Mouse (Mus musculus): ENCODE measurements at regions not wholly inside any gene's neighbourhood (a gene's known extent, or its start where the extent isn't known, plus 50 kb on each side); places are given as distances from the start of the nearest gene placed in this dataset.

GRCm38 (mm10) chr5:126107020-126107419, 575.4 kb downstream of the Tmem132b start:
- no peak overlapping the region for H3K27ac ChIP-seq
- ATAC-seq, result no peak
- 84% methylated on average over 5 of the region's 5 CpGs for WGBS
- no peaks in the 10 kb centered on the region for H3K27me3 ChIP-seq (replicated peaks)
- H3K4me1 ChIP-seq (replicated peaks), result no peaks in the 10 kb centered on the region
- no peak overlapping the region for H3K4me2 ChIP-seq (replicated peaks)
- H3K36me3 ChIP-seq, result no peaks in the 10 kb centered on the region
- no peaks in the 10 kb centered on the region for H3K9me3 ChIP-seq
- H3K9ac ChIP-seq, result no peak overlapping the region
- H3K4me3 ChIP-seq (replicated peaks), result no peak overlapping the region

DNA sequence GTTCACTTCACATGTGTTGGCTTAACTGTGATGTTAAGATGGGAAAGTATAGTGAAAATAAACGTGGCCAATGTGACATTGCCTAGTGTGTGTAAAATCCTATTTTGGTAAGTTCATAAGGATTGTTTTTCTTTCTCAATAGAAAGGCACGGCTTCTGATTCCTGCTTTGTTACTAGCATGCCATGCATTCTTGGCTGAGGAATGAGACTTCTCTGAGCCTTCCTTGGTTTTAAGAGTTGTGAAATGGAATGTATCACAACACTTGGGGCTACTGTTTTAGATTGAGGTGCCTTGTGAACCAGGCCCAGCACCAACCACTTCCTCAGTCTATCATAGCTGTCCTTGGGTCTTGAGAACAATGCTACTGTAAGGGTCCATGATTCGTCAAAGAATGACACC, 577.3 kb downstream of the Tmem132b start:
- Histone ChIP-seq H3K4me3 (replicated peaks) (no peak overlapping the region), H3K27ac (no peak overlapping the region), H3K27me3 (replicated peaks) (no peaks in the 10 kb centered on the region), H3K36me3 (no peaks in the 10 kb centered on the region), H3K4me2 (replicated peaks) (no peak overlapping the region), H3K9ac (no peak overlapping the region), H3K4me1 (replicated peaks) (no peaks in the 10 kb centered on the region), H3K9me3 (no peaks in the 10 kb centered on the region)
- WGBS, result 69% methylated on average over 3 of the region's 3 CpGs
- no peak for ATAC-seq

GRCm38 (mm10) chr5:126117291-126117690, 585.7 kb downstream of the Tmem132b start:
- Histone ChIP-seq H3K36me3 (no peaks in the 10 kb centered on the region), H3K4me1 (replicated peaks) (no peaks in the 10 kb centered on the region), H3K4me2 (replicated peaks) (no peak overlapping the region), H3K4me3 (replicated peaks) (no peak overlapping the region), H3K9me3 (no peaks in the 10 kb centered on the region), H3K9ac (no peak overlapping the region), H3K27me3 (replicated peaks) (no peaks in the 10 kb centered on the region), H3K27ac (no peak overlapping the region)
- no peak for ATAC-seq
- 83% methylated on average over 2 of the region's 2 CpGs for WGBS

GRCm38 (mm10) chr5:126117906-126118521, 586.4 kb downstream of the Tmem132b start:
- Histone ChIP-seq H3K36me3 (no peaks in the 10 kb centered on the region), H3K4me3 (replicated peaks) (no peak overlapping the region), H3K9me3 (no peaks in the 10 kb centered on the region), H3K4me2 (replicated peaks) (no peak overlapping the region), H3K27me3 (replicated peaks) (no peaks in the 10 kb centered on the region), H3K27ac (no peak overlapping the region), H3K9ac (no peak overlapping the region), H3K4me1 (replicated peaks) (no peaks in the 10 kb centered on the region)
- ATAC-seq, result peak; percentile 82
- 33% methylated on average over 5 of the region's 5 CpGs for WGBS

DNA sequence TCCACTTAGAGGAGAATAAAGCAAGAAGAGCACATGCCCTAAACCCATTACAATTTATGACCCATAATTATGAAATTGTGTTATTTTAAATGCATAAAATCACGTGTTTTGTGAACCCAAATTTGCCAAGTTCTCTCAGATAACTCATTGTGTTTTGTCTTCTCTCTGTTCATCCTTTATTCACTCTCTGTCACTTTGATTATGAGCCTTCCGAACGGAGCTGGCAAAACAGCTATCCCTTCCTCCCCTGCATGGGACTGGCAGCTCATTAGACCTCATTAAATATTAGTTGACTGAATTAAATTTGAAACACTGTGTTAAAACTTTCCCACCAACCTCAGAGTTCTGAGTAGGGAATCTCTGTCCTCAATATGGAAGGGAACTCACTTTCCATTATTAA, 587.2 kb downstream of the Tmem132b start:
- Histone ChIP-seq H3K27me3 (replicated peaks) (no peaks in the 10 kb centered on the region), H3K9ac (no peak overlapping the region), H3K4me3 (replicated peaks) (no peak overlapping the region), H3K36me3 (no peaks in the 10 kb centered on the region), H3K27ac (no peak overlapping the region), H3K4me1 (replicated peaks) (no peaks in the 10 kb centered on the region), H3K4me2 (replicated peaks) (no peak overlapping the region), H3K9me3 (no peaks in the 10 kb centered on the region)
- no peak for ATAC-seq
- WGBS, result 59% methylated on average over 3 of the region's 3 CpGs

DNA sequence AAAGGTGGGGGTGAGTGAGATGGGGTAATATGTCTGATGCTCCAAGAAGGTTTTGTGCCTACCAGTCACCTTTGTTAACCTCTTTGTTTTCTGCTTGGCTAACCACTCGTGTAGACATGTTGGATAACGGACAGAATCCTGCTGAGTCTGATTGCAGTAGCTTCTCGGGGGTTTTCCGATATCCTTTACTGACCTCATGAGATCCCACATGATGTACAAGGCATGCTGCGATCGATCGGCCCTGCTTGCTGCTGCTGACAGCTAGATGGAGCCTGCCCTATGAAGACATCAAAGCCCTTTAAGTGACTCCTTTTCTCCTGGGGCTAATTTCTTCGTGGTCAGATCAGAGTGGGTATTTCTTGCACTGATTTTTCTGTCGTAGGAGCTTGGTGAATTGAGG, 591.6 kb downstream of the Tmem132b start:
- H3K36me3 ChIP-seq, result no peaks in the 10 kb centered on the region
- no peak overlapping the region for H3K4me2 ChIP-seq (replicated peaks)
- H3K4me3 ChIP-seq (replicated peaks), result no peak overlapping the region
- H3K27me3 ChIP-seq (replicated peaks), result no peaks in the 10 kb centered on the region
- H3K9ac ChIP-seq, result no peak overlapping the region
- ATAC-seq, result no peak
- WGBS, result 77% methylated on average over 9 of the region's 9 CpGs
- H3K27ac ChIP-seq, result no peak overlapping the region
- H3K4me1 ChIP-seq (replicated peaks), result no peaks in the 10 kb centered on the region
- no peaks in the 10 kb centered on the region for H3K9me3 ChIP-seq

GRCm38 (mm10) chr5:126127486-126127885, 595.9 kb downstream of the Tmem132b start:
- no peak overlapping the region for H3K4me3 ChIP-seq (replicated peaks)
- H3K9ac ChIP-seq, result no peak overlapping the region
- H3K36me3 ChIP-seq, result no peaks in the 10 kb centered on the region
- no peak overlapping the region for H3K27ac ChIP-seq
- H3K9me3 ChIP-seq, result no peaks in the 10 kb centered on the region
- no peak for ATAC-seq
- no peak overlapping the region for H3K4me2 ChIP-seq (replicated peaks)
- H3K4me1 ChIP-seq (replicated peaks), result no peaks in the 10 kb centered on the region
- WGBS, result 72% methylated on average over 6 of the region's 6 CpGs
- no peaks in the 10 kb centered on the region for H3K27me3 ChIP-seq (replicated peaks)

GRCm38 (mm10) chr5:126148908-126149307, 617.3 kb downstream of the Tmem132b start:
- H3K4me3 ChIP-seq (replicated peaks), result no peak overlapping the region
- no peak overlapping the region for H3K4me2 ChIP-seq (replicated peaks)
- H3K36me3 ChIP-seq, result no peaks in the 10 kb centered on the region
- H3K9me3 ChIP-seq, result no peaks in the 10 kb centered on the region
- no peak overlapping the region for H3K27ac ChIP-seq
- no peak for ATAC-seq
- no peaks in the 10 kb centered on the region for H3K4me1 ChIP-seq (replicated peaks)
- 86% methylated on average over 2 of the region's 2 CpGs for WGBS
- H3K27me3 ChIP-seq (replicated peaks), result no peaks in the 10 kb centered on the region
- H3K9ac ChIP-seq, result no peak overlapping the region

- 54% methylated on average over 6 of the region's 6 CpGs for WGBS
- Histone ChIP-seq H3K4me3 (replicated peaks) (no peak overlapping the region), H3K4me2 (replicated peaks) (no peak overlapping the region), H3K9ac (no peak overlapping the region), H3K36me3 (no peaks in the 10 kb centered on the region), H3K27ac (no peak overlapping the region), H3K4me1 (replicated peaks) (no peaks in the 10 kb centered on the region), H3K27me3 (replicated peaks) (no peaks in the 10 kb centered on the region), H3K9me3 (no peaks in the 10 kb centered on the region)
- no peak for ATAC-seq
Observed at GRCm38 (mm10) chr5:126155216-126155880, 623.8 kb downstream of the Tmem132b start.

DNA sequence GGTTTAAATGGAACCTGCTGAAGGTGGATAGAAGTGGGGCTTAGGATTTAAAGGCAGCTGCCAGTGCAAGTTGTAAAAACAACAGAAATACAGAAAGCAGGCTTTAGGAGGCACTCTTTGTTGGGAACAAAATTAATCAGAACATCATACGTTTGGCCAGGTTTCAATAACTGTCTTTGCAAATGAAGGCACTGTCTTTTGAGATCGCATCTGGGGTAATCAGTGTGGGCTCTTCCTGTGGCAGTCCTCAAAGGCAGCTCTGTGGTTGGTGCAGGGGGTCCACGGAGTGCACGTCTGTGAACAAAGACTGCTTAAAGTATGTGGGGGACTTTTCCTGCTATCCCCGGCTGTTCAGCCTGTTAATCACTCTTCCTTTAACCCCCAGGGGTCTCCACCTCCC, 654.5 kb downstream of the Tmem132b start:
- Histone ChIP-seq H3K4me2 (replicated peaks) (no peak overlapping the region), H3K4me3 (replicated peaks) (no peak overlapping the region), H3K4me1 (replicated peaks) (no peaks in the 10 kb centered on the region), H3K27me3 (replicated peaks) (no peaks in the 10 kb centered on the region), H3K27ac (no peak overlapping the region), H3K9ac (no peak overlapping the region), H3K9me3 (no peaks in the 10 kb centered on the region), H3K36me3 (no peaks in the 10 kb centered on the region)
- no peak for ATAC-seq
- 72% methylated on average over 5 of the region's 5 CpGs for WGBS

- WGBS, result 41% methylated on average over 4 of the region's 4 CpGs
- Histone ChIP-seq H3K9ac (no peak overlapping the region), H3K4me3 (replicated peaks) (no peak overlapping the region), H3K9me3 (no peaks in the 10 kb centered on the region), H3K27ac (no peak overlapping the region), H3K27me3 (replicated peaks) (no peaks in the 10 kb centered on the region), H3K4me2 (replicated peaks) (no peak overlapping the region), H3K36me3 (no peaks in the 10 kb centered on the region), H3K4me1 (replicated peaks) (no peaks in the 10 kb centered on the region)
- no peak for ATAC-seq
Observed at GRCm38 (mm10) chr5:126199876-126200275, 668.3 kb downstream of the Tmem132b start.

DNA sequence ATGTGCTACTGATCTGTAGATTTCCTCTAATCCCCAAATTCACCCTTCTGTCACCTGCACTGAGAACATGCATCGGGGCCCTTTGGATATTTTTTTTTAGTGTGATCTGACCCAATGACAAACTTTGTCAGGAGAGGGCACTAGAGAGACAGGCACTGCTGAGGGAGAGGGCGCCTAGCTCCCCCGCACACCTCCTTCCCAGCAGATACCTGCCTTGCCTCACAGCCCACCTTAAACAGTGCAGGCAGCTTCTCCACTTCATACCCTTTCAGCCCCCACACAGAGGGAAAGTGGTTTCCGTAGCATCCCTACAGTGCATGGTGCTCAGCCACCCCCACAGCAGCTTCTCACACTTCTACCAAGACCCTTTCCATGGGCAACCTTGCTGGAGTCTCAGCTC, 670.0 kb downstream of the Tmem132b start:
- no peak overlapping the region for H3K27ac ChIP-seq
- no peaks in the 10 kb centered on the region for H3K36me3 ChIP-seq
- H3K4me2 ChIP-seq (replicated peaks), result no peak overlapping the region
- no peak for ATAC-seq
- WGBS, result 28% methylated on average over 4 of the region's 4 CpGs
- H3K9ac ChIP-seq, result no peak overlapping the region
- no peaks in the 10 kb centered on the region for H3K27me3 ChIP-seq (replicated peaks)
- H3K4me1 ChIP-seq (replicated peaks), result no peaks in the 10 kb centered on the region
- H3K4me3 ChIP-seq (replicated peaks), result no peak overlapping the region
- H3K9me3 ChIP-seq, result no peaks in the 10 kb centered on the region

GRCm38 (mm10) chr5:126201996-126202395, 670.4 kb downstream of the Tmem132b start:
- Histone ChIP-seq H3K4me1 (replicated peaks) (no peaks in the 10 kb centered on the region), H3K4me2 (replicated peaks) (no peak overlapping the region), H3K36me3 (no peaks in the 10 kb centered on the region), H3K27me3 (replicated peaks) (no peaks in the 10 kb centered on the region), H3K9me3 (no peaks in the 10 kb centered on the region), H3K4me3 (replicated peaks) (no peak overlapping the region), H3K27ac (no peak overlapping the region), H3K9ac (no peak overlapping the region)
- WGBS, result 29% methylated on average over 9 of the region's 9 CpGs
- ATAC-seq, result no peak
